Mouse (Mus musculus): ENCODE data around the gene Nav2. TPM values are rescaled to one million over a fixed set of nuclear protein-coding genes. Genes with fewer than 3 reads are reported as not detected.

Nav2 gene
- polyA plus RNA-seq, 1 experiment from 2014 or later = 7.5 TPM

GRCm38 (mm10) chr7:48894763-48895162 lies 13.8 kb upstream of the Nav2 start:
- WGBS = 79% methylated on average over 6 of the region's 6 CpGs

GRCm38 (mm10) chr7:48895475-48895874 lies 13.0 kb upstream of the Nav2 start:
- Histone ChIP-seq H3K4me3 (ENCODE audit: low read depth, low read length) (no peak overlapping the region), H3K9me3 (ENCODE audit: control insufficient read depth, low read length) (no peaks in the 10 kb centered on the region), H3K9ac (ENCODE audit: low read length) (no peak overlapping the region), H3K4me2 (ENCODE audit: low read depth, severe bottlenecking) (no peak overlapping the region), H3K27ac (replicated peaks; ENCODE audit: low read depth, low read length) (no peak overlapping the region), H3K4me1 (ENCODE audit: control insufficient read depth, insufficient read depth, low read length) (peaks cover 4% of the 10 kb centered on the region; the same call in 1 of the 2 replicates), H3K36me3 (ENCODE audit: control insufficient read depth, insufficient read depth, low read length) (no peaks in the 10 kb centered on the region), H3K27me3 (ENCODE audit: control insufficient read depth, insufficient read depth, low read length) (no peaks in the 10 kb centered on the region)
- WGBS = 91% methylated on average over 4 of the region's 4 CpGs
- ATAC-seq (ENCODE audit: insufficient number of reproducible peaks, low FRiP score, low TSS enrichment, low read depth) (no peak), DNase-seq (ENCODE audit: low spot score) (no peak)

More at GRCm38 (mm10) chr7:48894763-48895162, 13.8 kb upstream of the Nav2 start:
- H3K9me3 ChIP-seq (ENCODE audit: control insufficient read depth, low read length) = no peaks in the 10 kb centered on the region
- no peaks in the 10 kb centered on the region for H3K27me3 ChIP-seq (ENCODE audit: control insufficient read depth, insufficient read depth, low read length)
- no peak for DNase-seq (ENCODE audit: low spot score)
- H3K4me1 ChIP-seq (ENCODE audit: control insufficient read depth, insufficient read depth, low read length) = peaks cover 4% of the 10 kb centered on the region; the same call in 1 of the 2 replicates
- no peak overlapping the region for H3K27ac ChIP-seq (replicated peaks; ENCODE audit: low read depth, low read length)
- H3K36me3 ChIP-seq (ENCODE audit: control insufficient read depth, insufficient read depth, low read length) = no peaks in the 10 kb centered on the region
- H3K4me3 ChIP-seq (ENCODE audit: low read depth, low read length) = no peak overlapping the region
- ATAC-seq (ENCODE audit: insufficient number of reproducible peaks, low FRiP score, low TSS enrichment, low read depth) = no peak
- no peak overlapping the region for H3K9ac ChIP-seq (ENCODE audit: low read length)
- H3K4me2 ChIP-seq (ENCODE audit: low read depth, severe bottlenecking) = no peak overlapping the region

- peaks cover 2% of the 10 kb centered on the region; the same call in 1 of the 2 replicates for H3K4me1 ChIP-seq (ENCODE audit: control insufficient read depth, insufficient read depth, low read length)
- H3K9ac ChIP-seq (ENCODE audit: low read length) = no peak overlapping the region
- no peaks in the 10 kb centered on the region for H3K9me3 ChIP-seq (ENCODE audit: control insufficient read depth, low read length)
- no peaks in the 10 kb centered on the region for H3K36me3 ChIP-seq (ENCODE audit: control insufficient read depth, insufficient read depth, low read length)
- ATAC-seq (ENCODE audit: insufficient number of reproducible peaks, low FRiP score, low TSS enrichment, low read depth) (no peak), DNase-seq (ENCODE audit: low spot score) (no peak)
- no peaks in the 10 kb centered on the region for H3K27me3 ChIP-seq (ENCODE audit: control insufficient read depth, insufficient read depth, low read length)
- no peak overlapping the region for H3K4me3 ChIP-seq (ENCODE audit: low read depth, low read length)
- WGBS = 85% methylated on average over 4 of the region's 4 CpGs
- no peak overlapping the region for H3K4me2 ChIP-seq (ENCODE audit: low read depth, severe bottlenecking)
- no peak overlapping the region for H3K27ac ChIP-seq (replicated peaks; ENCODE audit: low read depth, low read length)
These were observed 12.5 kb upstream of the Nav2 start for GRCm38 (mm10) chr7:48896051-48896450.

GRCm38 (mm10) chr7:48897539-48898163 lies 10.9 kb upstream of the Nav2 start:
- H3K9me3 ChIP-seq (ENCODE audit: control insufficient read depth, low read length) = no peaks in the 10 kb centered on the region
- no peak for ATAC-seq (ENCODE audit: insufficient number of reproducible peaks, low FRiP score, low TSS enrichment, low read depth)
- no peaks in the 10 kb centered on the region for H3K4me1 ChIP-seq (ENCODE audit: control insufficient read depth, insufficient read depth, low read length)
- no peak overlapping the region for H3K9ac ChIP-seq (ENCODE audit: low read length)
- no peak overlapping the region for H3K27ac ChIP-seq (replicated peaks; ENCODE audit: low read depth, low read length)
- WGBS = 72% methylated on average over 24 of the region's 24 CpGs
- H3K4me2 ChIP-seq (ENCODE audit: low read depth, severe bottlenecking) = no peak overlapping the region
- no peaks in the 10 kb centered on the region for H3K36me3 ChIP-seq (ENCODE audit: control insufficient read depth, insufficient read depth, low read length)
- H3K4me3 ChIP-seq (ENCODE audit: low read depth, low read length) = no peak overlapping the region
- H3K27me3 ChIP-seq (ENCODE audit: control insufficient read depth, insufficient read depth, low read length) = no peaks in the 10 kb centered on the region
- DNase-seq (ENCODE audit: low spot score) = peak; percentile 29

- Histone ChIP-seq H3K36me3 (ENCODE audit: control insufficient read depth, insufficient read depth, low read length) (no peaks in the 10 kb centered on the region), H3K4me2 (ENCODE audit: low read depth, severe bottlenecking) (no peak overlapping the region), H3K9me3 (ENCODE audit: control insufficient read depth, low read length) (no peaks in the 10 kb centered on the region), H3K4me1 (ENCODE audit: control insufficient read depth, insufficient read depth, low read length) (no peaks in the 10 kb centered on the region), H3K9ac (ENCODE audit: low read length) (no peak overlapping the region), H3K27me3 (ENCODE audit: control insufficient read depth, insufficient read depth, low read length) (no peaks in the 10 kb centered on the region), H3K4me3 (ENCODE audit: low read depth, low read length) (no peak overlapping the region), H3K27ac (replicated peaks; ENCODE audit: low read depth, low read length) (no peak overlapping the region)
- ATAC-seq (ENCODE audit: insufficient number of reproducible peaks, low FRiP score, low TSS enrichment, low read depth) (no peak), DNase-seq (ENCODE audit: low spot score) (no peak)
- 61% methylated on average over 9 of the region's 9 CpGs for WGBS
These were observed 10.1 kb upstream of the Nav2 start for GRCm38 (mm10) chr7:48898416-48898815.

- ATAC-seq (ENCODE audit: insufficient number of reproducible peaks, low FRiP score, low TSS enrichment, low read depth) = no peak
- Histone ChIP-seq H3K4me3 (ENCODE audit: low read depth, low read length) (no peak overlapping the region), H3K4me1 (ENCODE audit: control insufficient read depth, insufficient read depth, low read length) (no peaks in the 10 kb centered on the region), H3K9ac (ENCODE audit: low read length) (no peak overlapping the region), H3K36me3 (ENCODE audit: control insufficient read depth, insufficient read depth, low read length) (no peaks in the 10 kb centered on the region), H3K27ac (replicated peaks; ENCODE audit: low read depth, low read length) (no peak overlapping the region), H3K9me3 (ENCODE audit: control insufficient read depth, low read length) (no peaks in the 10 kb centered on the region), H3K27me3 (ENCODE audit: control insufficient read depth, insufficient read depth, low read length) (no peaks in the 10 kb centered on the region), H3K4me2 (ENCODE audit: low read depth, severe bottlenecking) (no peak overlapping the region)
- 69% methylated on average over 8 of the region's 8 CpGs for WGBS
- no peak for DNase-seq (ENCODE audit: low spot score)
These were observed 7.9 kb upstream of the Nav2 start for GRCm38 (mm10) chr7:48900408-48901167.

- DNase-seq (ENCODE audit: low spot score) (no peak), ATAC-seq (ENCODE audit: insufficient number of reproducible peaks, low FRiP score, low TSS enrichment, low read depth) (no peak)
- WGBS = 29% methylated on average over 2 of the region's 2 CpGs
- Histone ChIP-seq H3K9ac (ENCODE audit: low read length) (no peak overlapping the region), H3K27ac (replicated peaks; ENCODE audit: low read depth, low read length) (no peak overlapping the region), H3K36me3 (ENCODE audit: control insufficient read depth, insufficient read depth, low read length) (no peaks in the 10 kb centered on the region), H3K9me3 (ENCODE audit: control insufficient read depth, low read length) (no peaks in the 10 kb centered on the region), H3K4me2 (ENCODE audit: low read depth, severe bottlenecking) (no peak overlapping the region), H3K4me1 (ENCODE audit: control insufficient read depth, insufficient read depth, low read length) (no peaks in the 10 kb centered on the region), H3K27me3 (ENCODE audit: control insufficient read depth, insufficient read depth, low read length) (no peaks in the 10 kb centered on the region), H3K4me3 (ENCODE audit: low read depth, low read length) (no peak overlapping the region)
These were observed 6.1 kb upstream of the Nav2 start for GRCm38 (mm10) chr7:48902454-48902853.

GRCm38 (mm10) chr7:48909342-48909671 lies 791 bp downstream of the Nav2 start:
- no peak for DNase-seq (ENCODE audit: low spot score)
- Histone ChIP-seq H3K27me3 (ENCODE audit: control insufficient read depth, insufficient read depth, low read length) (no peaks in the 10 kb centered on the region), H3K9ac (ENCODE audit: low read length) (no peak overlapping the region), H3K27ac (replicated peaks; ENCODE audit: low read depth, low read length) (no peak overlapping the region), H3K4me2 (ENCODE audit: low read depth, severe bottlenecking) (no peak overlapping the region), H3K9me3 (ENCODE audit: control insufficient read depth, low read length) (no peaks in the 10 kb centered on the region), H3K4me1 (ENCODE audit: control insufficient read depth, insufficient read depth, low read length) (no peaks in the 10 kb centered on the region), H3K36me3 (ENCODE audit: control insufficient read depth, insufficient read depth, low read length) (no peaks in the 10 kb centered on the region), H3K4me3 (ENCODE audit: low read depth, low read length) (no peak overlapping the region)
- ATAC-seq (ENCODE audit: insufficient number of reproducible peaks, low FRiP score, low TSS enrichment, low read depth) = no peak
- WGBS = 57% methylated on average over 4 of the region's 4 CpGs
